Mouse (Mus musculus) c-Kit-positive CD71-positive TER-119-positive erythroid progenitor cells, embryonic 14.5 days (primary cell): Measurements from ENCODE around the gene Scp2.
A peak's percentile ranks its signal among the peaks of the same experiment; 100 is the strongest.

Experiments used
- DNase-seq: peaks from one replicate; pipeline ENCODE4 v3.0.0-alpha.2; 2013; ENCODE audit warnings: low spot score

The Scp2 gene

GRCm38 (mm10) chr4:108059601-108060379, 85.0 kb downstream of the Scp2 start:
- DNase-seq, result no peak

GRCm38 (mm10) chr4:108058166-108058565, 86.6 kb downstream of the Scp2 start:
- DNase-seq, result no peak

GRCm38 (mm10) chr4:108057247-108057646, 87.6 kb downstream of the Scp2 start:
- DNase-seq, result no peak

- DNase-seq, result no peak
Observed at GRCm38 (mm10) chr4:108055873-108056272, 88.9 kb downstream of the Scp2 start.

GRCm38 (mm10) chr4:108052673-108053072, 92.1 kb downstream of the Scp2 start:
- no peak for DNase-seq

- DNase-seq, result no peak
Observed at GRCm38 (mm10) chr4:108051687-108052274, 93.0 kb downstream of the Scp2 start.

- no peak for DNase-seq
Observed at GRCm38 (mm10) chr4:108046136-108046535, 98.7 kb downstream of the Scp2 start.

- DNase-seq, result no peak
Observed at GRCm38 (mm10) chr4:108045136-108046107, 99.4 kb downstream of the Scp2 start.

- no peak for DNase-seq
Observed at GRCm38 (mm10) chr4:108037027-108037426, 107.8 kb downstream of the Scp2 start.

- no peak for DNase-seq
Observed at GRCm38 (mm10) chr4:108033041-108033764, 111.6 kb downstream of the Scp2 start.

GRCm38 (mm10) chr4:108032352-108032849, 112.4 kb downstream of the Scp2 start:
- DNase-seq, result no peak

- DNase-seq, result no peak
Observed at GRCm38 (mm10) chr4:108031502-108032351, 113.1 kb downstream of the Scp2 start.

- no peak for DNase-seq
Observed at GRCm38 (mm10) chr4:108030888-108031501, 113.8 kb downstream of the Scp2 start.

- DNase-seq, result peak; percentile 44
Observed at GRCm38 (mm10) chr4:108026193-108026592, 118.6 kb downstream of the Scp2 start.

GRCm38 (mm10) chr4:108025269-108025668, 119.5 kb downstream of the Scp2 start:
- DNase-seq, result peak; percentile 43

- no peak for DNase-seq
Observed at GRCm38 (mm10) chr4:108024641-108025040, 120.2 kb downstream of the Scp2 start.

GRCm38 (mm10) chr4:108023186-108023585, 121.6 kb downstream of the Scp2 start:
- DNase-seq, result no peak

GRCm38 (mm10) chr4:108020178-108020577, 124.6 kb downstream of the Scp2 start:
- no peak for DNase-seq

- no peak for DNase-seq
Observed at GRCm38 (mm10) chr4:108018961-108019921, 125.6 kb downstream of the Scp2 start.
